In genomic region chr15:96642436-96643405, GRCm38 (mm10) we compare ENCODE assay signal across 8 mouse cellular contexts. TPM values are rescaled to one million over a fixed set of nuclear protein-coding genes. Genes with fewer than 3 reads are reported as not detected.
DNase-seq lines count a peak whose midpoint lies in the region; ATAC-seq and TF ChIP-seq lines count a peak whose summit lies in the region.

Gene Slc38a1 (minus strand): TSS chr15:96642913.

- no peaks in the 10 kb centered on the region for H3K9me3 ChIP-seq in kidney, embryonic 15.5 days (replicated peaks)
- H3K9me3 ChIP-seq in liver, embryonic 11.5 days (ENCODE audit: control insufficient read depth, low read length) = no peaks in the 10 kb centered on the region
- H3K9me3 ChIP-seq in stomach, embryonic 14.5 days (ENCODE audit: control insufficient read depth, low read depth, low read length) = no peaks in the 10 kb centered on the region

- peak; percentile 78 for ATAC-seq in kidney, embryonic 15.5 days (replicated peaks; ENCODE audit: low FRiP score)
- peak; percentile 83 for ATAC-seq in liver, embryonic 11.5 days (replicated peaks; ENCODE audit: low FRiP score)
- peak; percentile 72 for ATAC-seq in stomach, embryonic 14.5 days (ENCODE audit: insufficient number of reproducible peaks, insufficient read depth, low FRiP score, low read depth)

- H3K4me3 ChIP-seq in kidney, embryonic 15.5 days (replicated peaks) = peak within 1 kb of the TSS; percentile 60
- H3K4me3 ChIP-seq in liver, embryonic 11.5 days (ENCODE audit: low read depth, low read length) = peak within 1 kb of the TSS; percentile 86
- peak within 1 kb of the TSS; percentile 83 for H3K4me3 ChIP-seq in myocyte
- peak within 1 kb of the TSS; percentile 64 for H3K4me3 ChIP-seq in stomach, embryonic 14.5 days (ENCODE audit: low read depth, low read length)

- no peaks in the 10 kb centered on the region for H3K36me3 ChIP-seq in kidney, embryonic 15.5 days
- H3K36me3 ChIP-seq in liver, embryonic 11.5 days (ENCODE audit: control insufficient read depth, insufficient read depth, low read length) = 0 out of 2 replicates have a peak, but pooled peaks cover 2% of the 10 kb centered on the region
- H3K36me3 ChIP-seq in myocyte (ENCODE audit: control insufficient read depth, insufficient read depth) = no peaks in the 10 kb centered on the region
- H3K36me3 ChIP-seq in stomach, embryonic 14.5 days (ENCODE audit: control insufficient read depth, insufficient read depth, low read length) = no peaks in the 10 kb centered on the region

- under 1% methylated on average over 70 of the region's 70 CpGs for WGBS in kidney, embryonic 15.5 days
- WGBS in liver, embryonic 11.5 days = 1% methylated on average over 68 of the region's 70 CpGs
- WGBS in stomach, embryonic 14.5 days = under 1% methylated on average over 69 of the region's 70 CpGs

- peak; percentile 59 for TF ChIP-seq POLR2A in myocyte (IDR thresholded peaks at IDR 0.05; ENCODE audit: insufficient read length, low read depth)

- peak within 1 kb of the TSS; percentile 78 for H3ac ChIP-seq in myocyte (ENCODE audit: control insufficient read depth, insufficient read length)

- peak within 1 kb of the TSS; percentile 80 for H3K4me2 ChIP-seq in kidney, embryonic 15.5 days
- H3K4me2 ChIP-seq in liver, embryonic 11.5 days = peak within 1 kb of the TSS; percentile 89
- peak within 1 kb of the TSS; percentile 81 for H3K4me2 ChIP-seq in myocyte (ENCODE audit: low read depth)
- peak within 1 kb of the TSS; percentile 86 for H3K4me2 ChIP-seq in stomach, embryonic 14.5 days (replicated peaks; ENCODE audit: low read depth, low read length)

- H3K4me1 ChIP-seq in kidney, embryonic 15.5 days = peaks cover 39% of the 10 kb centered on the region
- peaks cover 16% of the 10 kb centered on the region for H3K4me1 ChIP-seq in liver, embryonic 11.5 days (replicated peaks; ENCODE audit: control insufficient read depth, insufficient read depth, low read length)
- H3K4me1 ChIP-seq in stomach, embryonic 14.5 days (ENCODE audit: control insufficient read depth, insufficient read depth, low read length) = peaks cover 3% of the 10 kb centered on the region; the same call in 1 of the 2 replicates

- peak within 1 kb of the TSS; percentile 68 for H3K9ac ChIP-seq in kidney, embryonic 15.5 days
- H3K9ac ChIP-seq in liver, embryonic 11.5 days (ENCODE audit: low read depth, low read length) = peak within 1 kb of the TSS; percentile 94
- peak within 1 kb of the TSS; percentile 84 for H3K9ac ChIP-seq in stomach, embryonic 14.5 days (replicated peaks; ENCODE audit: low read depth, low read length)

- no peaks in the 10 kb centered on the region for H3K27me3 ChIP-seq in kidney, embryonic 15.5 days
- no peaks in the 10 kb centered on the region for H3K27me3 ChIP-seq in liver, embryonic 11.5 days (replicated peaks; ENCODE audit: control insufficient read depth, insufficient read depth, low read length)
- no peaks in the 10 kb centered on the region for H3K27me3 ChIP-seq in myocyte (ENCODE audit: control insufficient read depth, insufficient read depth, insufficient read length)
- no peaks in the 10 kb centered on the region for H3K27me3 ChIP-seq in stomach, embryonic 14.5 days (ENCODE audit: control insufficient read depth, insufficient read depth, low read length)

- peak within 1 kb of the TSS; percentile 94 for H3K27ac ChIP-seq in kidney, embryonic 15.5 days
- H3K27ac ChIP-seq in liver, embryonic 11.5 days (ENCODE audit: low read depth, low read length) = peak within 1 kb of the TSS; percentile 96
- peak within 1 kb of the TSS; percentile 95 for H3K27ac ChIP-seq in stomach, embryonic 14.5 days (ENCODE audit: low read length)

- H3K79me2 ChIP-seq in myocyte (ENCODE audit: control insufficient read depth, insufficient read depth) = peaks cover 40% of the 10 kb centered on the region

- DNase-seq in urinary bladder, postnatal 14 days (ENCODE audit: low spot score) = peak; percentile 27
- DNase-seq in urinary bladder, adult 18-20 months (ENCODE audit: low spot score in 2 of 2) = no peak
- peak; percentile 42 to 73 for DNase-seq in cerebellum, postnatal 4 days (ENCODE audit: low spot score in 2 of 2)
- DNase-seq in gastrocnemius, postnatal 4 days (ENCODE audit: low spot score in 2 of 2) = peak; percentile 39 to 54
- DNase-seq in liver, embryonic 11.5 days (ENCODE audit: low spot score) = peak; percentile 85

TF ChIP-seq in myocyte, 11 proteins besides CTCF, POLR2A, EP300 and RAD21:
- TF ChIP-seq CEBPB (IDR thresholded peaks at IDR 0.05; ENCODE audit: insufficient read depth, poor library complexity, severe bottlenecking) = peak; percentile 43; the same call in 1 of the 2 replicates
- no peak for TF ChIP-seq SRF (IDR thresholded peaks at IDR 0.05; ENCODE audit: control insufficient read depth, insufficient read length, low read depth)
- TF ChIP-seq E2F4 (IDR thresholded peaks at IDR 0.05; ENCODE audit: insufficient read depth) = no peak
- peak in 1 of 3 experiments; percentile 58 for TF ChIP-seq MYOD1 (IDR thresholded peaks at IDR 0.05; ENCODE audit: control insufficient read depth in 1 of 3, insufficient read length in 2 of 3, low read depth in 2 of 3)
- TF ChIP-seq USF1 (IDR thresholded peaks at IDR 0.05; ENCODE audit: low read depth) = peak; percentile 65
- TF ChIP-seq TCF12 (IDR thresholded peaks at IDR 0.05; ENCODE audit: insufficient read depth, poor library complexity, severe bottlenecking) = no peak
- peak; percentile 40 for TF ChIP-seq POLR2AphosphoS2 (IDR thresholded peaks at IDR 0.05; ENCODE audit: insufficient read length, low read depth)
- TF ChIP-seq MYOG (IDR thresholded peaks at IDR 0.05; ENCODE audit: control insufficient read depth in 1 of 3, insufficient read depth in 1 of 3, insufficient read length in 2 of 3, low read depth in 2 of 3) = peak in 2 of 3 experiments; percentile 41 to 69

RNA-seq across cellular contexts. Expression of gene Slc38a1, which starts in this region (rescaled TPM):
- 10 to 100 TPM; 19.6 to 23.8 TPM for total RNA-seq in gastrocnemius, postnatal 4 days (2021)
- polyA plus RNA-seq in kidney, embryonic 15.5 days (2015; fragmentation: Nextera tagmentation; extraction: Ambion mirVana) = 69.9 and 74.8 TPM in 2 replicates
- 61.6 and 68.5 TPM in 2 replicates for polyA plus RNA-seq in liver, embryonic 11.5 days (2014; fragmentation: Nextera tagmentation; extraction: Ambion mirVana)
- 28.5 TPM for polyA plus RNA-seq in myocyte (2012; fragmentation: generic; extraction: Trizol)
- polyA plus RNA-seq in stomach, embryonic 14.5 days (2014; fragmentation: Nextera tagmentation; extraction: Ambion mirVana) = 77.5 and 82.8 TPM in 2 replicates

Comparison
In these comparisons a context has a peak if more than half of its experiments do, and no peak if none do; other contexts are left out.
1. DNase-seq: peak in urinary bladder, postnatal 14 days (single experiment), cerebellum, postnatal 4 days (2 of 2), gastrocnemius, postnatal 4 days (2 of 2) and liver, embryonic 11.5 days (single experiment); none in urinary bladder, adult 18-20 months (0 of 2).
2. Peak in every context shown above with its lines, with median percentiles within 50 percentile points of each other: ATAC-seq, H3K27ac ChIP-seq, H3K4me2 ChIP-seq, H3K4me3 ChIP-seq and H3K9ac ChIP-seq.